In genomic region chr13:110363722-110364121, GRCm38 (mm10) we compare ENCODE assay signal across 30 mouse cellular contexts. TPM values are rescaled to one million over a fixed set of nuclear protein-coding genes. Genes with fewer than 3 reads are reported as not detected.
A peak's percentile ranks its signal among the peaks of the same experiment; 100 is the strongest.
DNase-seq lines count a peak whose midpoint lies in the region; ATAC-seq lines count a peak whose summit lies in the region.
"Had no signal": no experiment of that assay in that cellular context is flagged by ENCODE, and none has a peak within 500 bp of the region (broad histone marks: within the 10 kb centered on the region; RNA-seq: fewer than 3 reads in every experiment).

No protein-coding gene starts in this region.

- ATAC-seq in megakaryocyte, adult 5-6 weeks (ENCODE audit: poor library complexity, severe bottlenecking), result peak; percentile 74
- ATAC-seq in inflammation-experienced regulatory T-cells, adult 6 months, result no peak
- ATAC-seq: forebrain, embryonic 14.5 days; intestine, postnatal 0 days; midbrain, embryonic 16.5 days; Patski had no signal

- intact Hi-C loops in heart, postnatal 14 days (cut with DNase I), result no loop called here

- DNase-seq in heart, adult 11 months, result peak; percentile 52
- DNase-seq in heart, postnatal 14 days, result no peak
- peak; percentile 10 for DNase-seq in lung, postnatal 25 days (ENCODE audit: low spot score)
- no peak for DNase-seq in lung, postnatal 14 days
- DNase-seq in urinary bladder, postnatal 10 days (ENCODE audit: low spot score), result no peak
- no peak for DNase-seq in gastrocnemius, postnatal 10 days
- DNase-seq: adrenal gland, postnatal 10 days; cerebellum, adult 8-10 months; cerebellum, postnatal 36 days; embryo, embryonic 11 days; gastrocnemius, adult 2 months; kidney, adult 9 months; kidney, postnatal 14 days; layer of hippocampus, adult 9-11 months; liver; thymus, postnatal 14 days had no signal

RNA-seq across cellular contexts. Expression of gene Gapt, which starts 6.7 kb away (rescaled TPM):
- total RNA-seq in heart, postnatal 14 days (2021), result not detected
- 285 and 298 TPM in 2 replicates for total RNA-seq in megakaryocyte, adult 5-6 weeks (2015)
- 47.4 and 48.4 TPM in 2 replicates for total RNA-seq in megakaryocyte, adult 5-6 weeks (2017)
- polyA plus RNA-seq in inflammation-experienced regulatory T-cells, adult 6 months (2017; shearing (Covaris generic)), result under 1 TPM in 1 of 3 experiments, not detected in 2; 0.29 TPM
- under 1 TPM in 1 of 2 experiments, not detected in 1; 0.25 TPM for total RNA-seq in gastrocnemius, postnatal 10 days (2021)
- total RNA-seq: left cerebral cortex, postnatal 14 days had no signal
- polyA plus RNA-seq: forebrain, embryonic 14.5 days; frontal cortex, adult 2 months; heart, embryonic 14.5 days; hindbrain, embryonic 12.5 days; limb, embryonic 11.5 days; midbrain, embryonic 16.5 days; myocyte; neural tube, embryonic 13.5 days; Patski had no signal

RNA-seq across cellular contexts. Expression of gene Plk2, which starts 31.1 kb away (rescaled TPM):
- 10 to 100 TPM; 35.4 to 35.5 TPM for total RNA-seq in heart, postnatal 14 days (2021)
- total RNA-seq in megakaryocyte, adult 5-6 weeks (2015), result 2.3 and 3.5 TPM in 2 replicates
- 6.0 and 6.1 TPM in 2 replicates for total RNA-seq in megakaryocyte, adult 5-6 weeks (2017)
- 1 to 10 TPM; 1.6 to 4.5 (median 3.6) TPM for polyA plus RNA-seq in inflammation-experienced regulatory T-cells, adult 6 months (2017; shearing (Covaris generic))
- total RNA-seq in gastrocnemius, postnatal 10 days (2021), result 10 to 100 TPM; 27.6 to 32.2 TPM
- total RNA-seq: MEL had no signal

Comparison
In these comparisons a context has a peak if more than half of its experiments do, and no peak if none do; other contexts are left out.
1. DNase-seq: peak in heart, adult 11 months (single experiment) and lung, postnatal 25 days (single experiment); none in heart, postnatal 14 days (0 of 2), lung, postnatal 14 days (single experiment), urinary bladder, postnatal 10 days (single experiment) and gastrocnemius, postnatal 10 days (single experiment).
2. RNA of gene Gapt, which starts 6.7 kb away (total RNA-seq): 47.4 to 298 TPM in megakaryocyte, adult 5-6 weeks; 0.25 TPM in gastrocnemius, postnatal 10 days and not detected in heart, postnatal 14 days; every median in the first group is over 10 times any median in the second.
3. RNA of gene Plk2, which starts 31.1 kb away (total RNA-seq): 35.4 to 35.5 TPM in heart, postnatal 14 days and 27.6 to 32.2 TPM in gastrocnemius, postnatal 10 days; 2.3 to 6.1 TPM in megakaryocyte, adult 5-6 weeks; every median in the first group is over 4 times any median in the second.